Mouse (Mus musculus) heart, postnatal 0 days (tissue): Measurements from ENCODE around the gene Zfp575. TPM values are rescaled to one million over a fixed set of nuclear protein-coding genes. Genes with fewer than 3 reads are reported as not detected.

ENCODE experiments used
- ATAC-seq: fragments of 200-750 bp; cut with Nextera tagmentation; 2 replicates; pipeline ENCODE4 v1.8.0; 2017; ENCODE audit warnings: low read depth, moderate number of reproducible peaks, moderate library complexity; ENCODE audit not compliant: insufficient read depth
- DNase-seq: peaks from one replicate; pipeline ENCODE4 v3.0.0-alpha.2; 2016; ENCODE audit warnings: low spot score
- H3K27ac ChIP-seq: fragments of 300-500 bp; sonication (generic); 2 replicates; pipeline ENCODE4 v1.5.1; 2014; ENCODE audit warnings: low read depth, mild to moderate bottlenecking
- H3K27me3 ChIP-seq: fragments of 300-500 bp; sonication (generic); 2 replicates; pipeline ENCODE4 v1.6.1; 2014; ENCODE audit warnings: low read length, mixed read lengths; ENCODE audit not compliant: control insufficient read depth, insufficient read depth
- H3K36me3 ChIP-seq: fragments of 300-500 bp; sonication (generic); replicated peaks from 2 replicates; pipeline ENCODE4 v1.6.1; 2014; ENCODE audit warnings: low read length, mixed read lengths; ENCODE audit not compliant: control insufficient read depth, insufficient read depth
- H3K4me1 ChIP-seq: fragments of 300-500 bp; sonication (generic); 2 replicates; pipeline ENCODE4 v1.6.1; 2014; ENCODE audit warnings: antibody characterized with exemption; ENCODE audit not compliant: control insufficient read depth, insufficient read depth
- H3K4me2 ChIP-seq: fragments of 300-500 bp; sonication (generic); 2 replicates; pipeline ENCODE4 v1.6.1; 2014; ENCODE audit warnings: low read depth, mild to moderate bottlenecking, low read length, moderate library complexity
- H3K4me3 ChIP-seq: fragments of 300-500 bp; sonication (generic); 2 replicates; pipeline ENCODE4 v1.5.1; 2014; ENCODE audit warnings: low read depth, low read length
- H3K9ac ChIP-seq: fragments of 300-500 bp; sonication (generic); replicated peaks from 2 replicates; pipeline ENCODE4 v1.6.1; 2014; ENCODE audit warnings: low read depth, low read length, mixed read lengths
- H3K9me3 ChIP-seq: fragments of 300-500 bp; sonication (generic); replicated peaks from 2 replicates; pipeline ENCODE4 v1.6.1; 2016; ENCODE audit warnings: low read length; ENCODE audit not compliant: control insufficient read depth
- CTCF ChIP-seq: IDR thresholded peaks from 2 replicates; pipeline ENCODE4 v1.5.1; 2016; ENCODE audit warnings: antibody characterized with exemption, control low read depth, low read depth
- EP300 ChIP-seq: IDR thresholded peaks from 2 replicates; pipeline ENCODE4 v1.6.1; 2016; ENCODE audit warnings: antibody characterized with exemption, low read depth
- WGBS: fragments of 180-500 bp; shearing (Covaris S2); extraction: QIAGEN DNeasy Blood & Tissue Kit; methylation state at CpG from one replicate; pipeline ENCODE4 v1.1.7; 2014; 5-methylcytosine and 5-hydroxymethylcytosine counted together
- polyA plus RNA-seq: library from polyadenylated mRNA; unstranded; fragments of >200 nt; fragmentation: Nextera tagmentation; extraction: Ambion mirVana; gene quantifications from 2 replicates; pipeline ENCODE4 v1.2.1, GENCODE M21; 2015
- total RNA-seq: library from RNA; depleted of rRNA; stranded (reverse); fragments of >200 nt; gene quantifications from 2 replicates; pipeline ENCODE4 v1.2.3, GENCODE M21; 2014; ENCODE audit warnings: low replicate concordance

Zfp575 gene
- total and polyA plus RNA-seq, 2 experiments from 2014 or later = 0.04 to 0.67 TPM

DNA sequence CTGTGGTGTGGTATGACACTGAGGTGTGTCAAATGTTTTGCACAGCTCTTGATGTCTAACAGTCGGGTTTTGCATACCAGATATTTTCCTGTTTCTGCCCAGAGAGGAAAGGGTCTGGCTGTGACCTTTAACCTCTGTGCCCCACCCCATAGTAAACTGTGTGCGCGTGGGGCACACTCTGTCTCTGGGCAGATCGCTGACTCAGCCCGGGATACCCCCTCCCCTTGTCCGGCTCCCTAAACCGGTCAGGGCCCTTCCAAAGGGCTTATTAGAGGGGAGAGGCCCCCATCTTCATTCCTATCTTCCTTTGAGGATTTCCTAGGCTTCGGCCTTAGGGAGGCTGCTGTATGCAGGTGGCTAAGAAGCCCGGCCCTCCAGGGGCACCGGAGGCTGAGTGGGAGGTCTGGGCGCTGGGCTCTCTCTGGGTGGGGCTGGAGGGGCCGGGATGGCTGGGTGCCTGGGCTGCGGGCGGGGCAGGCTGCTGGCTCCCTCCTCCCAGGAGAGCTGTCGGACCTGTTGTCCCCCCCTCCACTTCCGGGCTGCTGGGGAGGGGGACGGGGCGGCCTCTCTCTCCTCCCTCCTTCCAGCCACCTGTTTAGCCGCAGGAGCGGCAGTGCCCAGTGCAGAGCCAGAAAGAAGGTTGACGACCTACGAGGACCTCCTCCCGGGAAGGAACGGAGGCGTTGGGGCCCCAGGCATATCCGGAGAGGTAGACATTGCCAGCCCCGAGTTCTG, 22.9 kb upstream of the Zfp575 start, which contains the start of gene Phldb3:
Gene Phldb3, plus strand, starts transcription at position 620 of the 735 bp plus-strand sequence.
- H3K36me3 ChIP-seq = no peaks in the 10 kb centered on the region
- H3K9me3 ChIP-seq = no peaks in the 10 kb centered on the region
- H3K9ac ChIP-seq = no peak within 1 kb of the TSS
- no peak within 1 kb of the TSS for H3K27ac ChIP-seq
- peaks cover 3% of the 10 kb centered on the region; the same call in 1 of the 2 replicates for H3K4me1 ChIP-seq
- 6% methylated on average over 27 of the region's 27 CpGs for WGBS
- TF ChIP-seq EP300 (no peak), CTCF (no peak)
- peak within 1 kb of the TSS; percentile 58 for H3K4me2 ChIP-seq
- H3K4me3 ChIP-seq = peak within 1 kb of the TSS; percentile 47
- ATAC-seq (no peak), DNase-seq (no peak)
- peaks cover 49% of the 10 kb centered on the region for H3K27me3 ChIP-seq

GRCm38 (mm10) chr7:24608561-24608960, 21.1 kb upstream of the Zfp575 start:
- no peak for ATAC-seq
- Histone ChIP-seq H3K4me3 (peak overlapping the region; percentile 2; the same call in 1 of the 2 replicates), H3K27ac (no peak overlapping the region), H3K9ac (no peak overlapping the region), H3K36me3 (no peaks in the 10 kb centered on the region; the same call in 1 of the 2 replicates), H3K9me3 (no peaks in the 10 kb centered on the region), H3K4me2 (no peak overlapping the region), H3K4me1 (peaks cover 3% of the 10 kb centered on the region; the same call in 1 of the 2 replicates), H3K27me3 (peaks cover 43% of the 10 kb centered on the region)
- 72% methylated on average over 8 of the region's 8 CpGs for WGBS
- no peak for TF ChIP-seq EP300
- no peak for TF ChIP-seq CTCF
- no peak for DNase-seq

- Histone ChIP-seq H3K4me2 (no peak overlapping the region), H3K9me3 (no peaks in the 10 kb centered on the region), H3K4me1 (peaks cover 3% of the 10 kb centered on the region; the same call in 1 of the 2 replicates), H3K27me3 (peaks cover 37% of the 10 kb centered on the region), H3K27ac (no peak overlapping the region), H3K9ac (no peak overlapping the region), H3K36me3 (no peaks in the 10 kb centered on the region; the same call in 1 of the 2 replicates), H3K4me3 (peak overlapping the region; percentile 2; the same call in 1 of the 2 replicates)
- 49% methylated on average over 6 of the region's 6 CpGs for WGBS
- no peak for TF ChIP-seq CTCF
- ATAC-seq (peak; percentile 74), DNase-seq (peak; percentile 71)
Observed at GRCm38 (mm10) chr7:24608017-24608416, 20.6 kb upstream of the Zfp575 start.

DNA sequence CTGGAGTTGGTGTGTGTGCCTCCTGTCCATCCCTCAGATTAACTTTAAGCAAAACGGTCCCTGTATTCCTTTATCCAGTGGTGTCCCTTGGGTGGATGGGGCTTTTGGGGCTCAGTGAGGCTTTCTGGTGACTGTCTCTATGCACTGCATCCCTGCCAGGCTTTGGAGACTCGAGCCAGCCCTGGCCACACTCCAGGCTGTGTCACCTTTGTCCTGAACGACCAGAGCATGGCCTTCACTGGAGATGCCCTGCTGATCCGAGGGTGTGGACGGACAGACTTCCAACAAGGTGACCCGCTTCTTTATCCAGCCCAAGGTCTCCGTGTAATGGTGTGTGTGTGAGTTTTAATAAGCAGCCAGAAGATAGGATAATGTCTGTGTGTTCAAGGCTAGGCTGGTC, 18.6 kb upstream of the Zfp575 start:
- H3K36me3 ChIP-seq = no peaks in the 10 kb centered on the region; the same call in 1 of the 2 replicates
- H3K4me2 ChIP-seq = no peak overlapping the region
- H3K27ac ChIP-seq = no peak overlapping the region
- no peak overlapping the region for H3K9ac ChIP-seq
- no peak for DNase-seq
- ATAC-seq = no peak
- peaks cover 17% of the 10 kb centered on the region for H3K27me3 ChIP-seq
- H3K4me3 ChIP-seq = no peak overlapping the region
- H3K4me1 ChIP-seq = no peaks in the 10 kb centered on the region
- no peaks in the 10 kb centered on the region for H3K9me3 ChIP-seq
- 69% methylated on average over 7 of the region's 7 CpGs for WGBS
- TF ChIP-seq CTCF (no peak), EP300 (no peak)

DNA sequence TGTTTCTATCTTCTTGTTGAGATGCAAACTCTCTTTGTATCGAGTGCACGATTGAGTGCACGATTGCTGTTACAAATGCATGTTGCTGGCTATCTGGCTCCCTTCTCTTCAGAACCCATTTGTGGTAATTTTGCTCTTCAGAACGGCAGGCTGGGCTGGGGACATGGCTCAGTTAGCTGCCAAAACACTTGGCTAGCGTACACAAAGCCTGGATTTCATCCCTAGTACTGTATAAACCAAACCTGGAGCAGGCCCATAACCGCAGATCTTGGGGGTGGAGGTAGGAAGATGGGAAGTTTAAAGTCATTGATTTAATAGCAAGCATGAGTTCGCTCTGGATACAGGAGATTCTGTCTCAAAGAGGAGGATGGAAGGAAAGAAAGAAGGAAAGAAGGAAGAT, 18.1 kb upstream of the Zfp575 start:
- Histone ChIP-seq H3K4me1 (no peaks in the 10 kb centered on the region), H3K9ac (no peak overlapping the region), H3K27me3 (peaks cover 13% of the 10 kb centered on the region), H3K27ac (no peak overlapping the region), H3K4me2 (no peak overlapping the region), H3K4me3 (no peak overlapping the region), H3K9me3 (no peaks in the 10 kb centered on the region), H3K36me3 (no peaks in the 10 kb centered on the region; the same call in 1 of the 2 replicates)
- ATAC-seq = no peak
- TF ChIP-seq EP300 (no peak), CTCF (no peak)
- no peak for DNase-seq
- WGBS = 88% methylated on average over 7 of the region's 7 CpGs
